ENCODE assay signal across 26 mouse cellular contexts in the genomic region with DNA sequence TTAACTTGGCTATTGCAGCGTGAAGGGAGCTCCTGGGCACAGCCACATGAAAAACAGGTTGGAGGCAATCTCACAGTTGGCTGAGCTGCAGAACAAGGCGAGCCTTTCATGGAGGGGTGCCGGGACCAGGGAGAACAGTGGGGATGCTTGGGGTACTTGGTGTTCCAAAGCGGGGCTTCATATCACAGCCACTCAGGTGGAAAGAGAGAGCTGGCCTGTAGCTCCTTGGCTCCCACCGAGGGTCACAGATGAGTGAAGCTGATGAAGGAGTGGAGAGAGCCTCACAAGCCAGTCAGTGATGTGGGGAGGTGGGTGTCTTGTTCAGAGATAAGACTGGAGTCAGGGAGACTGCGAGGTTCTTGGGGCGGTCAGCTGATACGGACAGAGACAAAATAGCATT.
DNase-seq lines count a peak whose midpoint lies in the region; ATAC-seq lines count a peak whose summit lies in the region.
"Had no signal": no experiment of that assay in that cellular context is flagged by ENCODE, and none has a peak within 500 bp of the region (broad histone marks: within the 10 kb centered on the region; RNA-seq: fewer than 3 reads in every experiment).

No protein-coding gene starts in this region.

- no peaks in the 10 kb centered on the region for H3K27me3 ChIP-seq in embryonic facial prominence, embryonic 13.5 days
- H3K27me3 ChIP-seq in embryonic facial prominence, embryonic 10.5 days (replicated peaks; ENCODE audit: low read depth, poor library complexity, severe bottlenecking): no peaks in the 10 kb centered on the region
- H3K27me3 ChIP-seq in kidney, embryonic 15.5 days: no peaks in the 10 kb centered on the region
- H3K27me3 ChIP-seq: embryonic facial prominence, embryonic 15.5 days; heart, embryonic 13.5 days had no signal

- no peak for ATAC-seq in embryonic facial prominence, embryonic 13.5 days (ENCODE audit: insufficient number of reproducible peaks, insufficient read depth, low FRiP score, low TSS enrichment, low read depth)
- ATAC-seq in kidney, embryonic 15.5 days (replicated peaks; ENCODE audit: low FRiP score): peak; percentile 91
- ATAC-seq: activated CD4-positive, CD25-positive, alpha-beta regulatory T cell, adult 4 months; forebrain, embryonic 14.5 days; forebrain, postnatal 0 days; hindbrain, postnatal 0 days had no signal

- no peak overlapping the region for H3K4me3 ChIP-seq in embryonic facial prominence, embryonic 13.5 days
- H3K4me3 ChIP-seq in embryonic facial prominence, embryonic 10.5 days: no peak overlapping the region
- no peak overlapping the region for H3K4me3 ChIP-seq in kidney, embryonic 15.5 days (replicated peaks)
- H3K4me3 ChIP-seq: embryonic facial prominence, embryonic 15.5 days; gastrocnemius, adult 2 months; heart, adult 2 months; heart, embryonic 10.5 days; heart, embryonic 13.5 days had no signal

- DNase-seq in embryonic facial prominence, embryonic 10.5 days (ENCODE audit: low spot score): no peak
- DNase-seq in kidney, postnatal 14 days: no peak
- DNase-seq in kidney, postnatal 4 days: peak; percentile 25 to 51
- DNase-seq in kidney, adult 18-20 months: no peak
- DNase-seq: adrenal gland, adult 8-10 months; adrenal gland, postnatal 25 days; cerebellum, adult 11-12 months; cerebellum, adult 8-10 months; cerebellum, postnatal 10 days; cerebellum, postnatal 36 days; embryo, embryonic 11 days; forebrain, postnatal 0 days; gastrocnemius, adult 2 months; gastrocnemius, postnatal 14 days; heart, adult 2 months; heart, postnatal 14 days; heart, postnatal 4 days had no signal

- H3K9me3 ChIP-seq in embryonic facial prominence, embryonic 13.5 days: no peaks in the 10 kb centered on the region
- H3K9me3 ChIP-seq in embryonic facial prominence, embryonic 10.5 days: no peaks in the 10 kb centered on the region
- no peaks in the 10 kb centered on the region for H3K9me3 ChIP-seq in kidney, embryonic 15.5 days (replicated peaks)
- H3K9me3 ChIP-seq: embryonic facial prominence, embryonic 15.5 days; heart, embryonic 10.5 days; heart, embryonic 13.5 days had no signal

- no peaks in the 10 kb centered on the region for H3K36me3 ChIP-seq in embryonic facial prominence, embryonic 13.5 days
- H3K36me3 ChIP-seq in embryonic facial prominence, embryonic 10.5 days (replicated peaks): no peaks in the 10 kb centered on the region
- H3K36me3 ChIP-seq in kidney, embryonic 15.5 days: no peaks in the 10 kb centered on the region
- H3K36me3 ChIP-seq: embryonic facial prominence, embryonic 15.5 days; heart, embryonic 10.5 days; heart, embryonic 13.5 days had no signal

- no peak overlapping the region for H3K9ac ChIP-seq in embryonic facial prominence, embryonic 13.5 days
- no peak overlapping the region for H3K9ac ChIP-seq in kidney, embryonic 15.5 days
- H3K9ac ChIP-seq: embryonic facial prominence, embryonic 15.5 days; forebrain, postnatal 0 days; heart, embryonic 13.5 days; hindbrain, embryonic 14.5 days had no signal

- H3K4me2 ChIP-seq in embryonic facial prominence, embryonic 13.5 days: no peak overlapping the region
- no peak overlapping the region for H3K4me2 ChIP-seq in kidney, embryonic 15.5 days
- H3K4me2 ChIP-seq: embryonic facial prominence, embryonic 15.5 days; heart, embryonic 13.5 days; hindbrain, embryonic 14.5 days had no signal

- H3K27ac ChIP-seq in embryonic facial prominence, embryonic 13.5 days: peak overlapping the region; percentile 11; the same call in 1 of the 2 replicates
- H3K27ac ChIP-seq in embryonic facial prominence, embryonic 10.5 days (replicated peaks): no peak overlapping the region
- H3K27ac ChIP-seq in kidney, embryonic 15.5 days: peak overlapping the region; percentile 88
- H3K27ac ChIP-seq: embryonic facial prominence, embryonic 15.5 days; gastrocnemius, adult 2 months; heart, adult 2 months; heart, embryonic 10.5 days; heart, embryonic 13.5 days; hindbrain, embryonic 14.5 days; hindbrain, postnatal 0 days had no signal

- WGBS in embryonic facial prominence, embryonic 13.5 days: 78% methylated on average over 8 of the region's 8 CpGs
- WGBS in embryonic facial prominence, embryonic 10.5 days: 81% methylated on average over 8 of the region's 8 CpGs
- WGBS in kidney, embryonic 15.5 days: 51% methylated on average over 8 of the region's 8 CpGs

- peaks cover 21% of the 10 kb centered on the region for H3K4me1 ChIP-seq in embryonic facial prominence, embryonic 13.5 days
- peaks cover 13% of the 10 kb centered on the region for H3K4me1 ChIP-seq in embryonic facial prominence, embryonic 10.5 days
- H3K4me1 ChIP-seq in kidney, embryonic 15.5 days: peaks cover 40% of the 10 kb centered on the region
- H3K4me1 ChIP-seq: heart, embryonic 13.5 days had no signal

Comparison
In these comparisons a context has a peak if more than half of its experiments do, and no peak if none do; other contexts are left out.
1. DNase-seq: peak in kidney, postnatal 4 days (2 of 2); none in embryonic facial prominence, embryonic 10.5 days (single experiment), kidney, postnatal 14 days (single experiment) and kidney, adult 18-20 months (single experiment).